Mouse (Mus musculus) gastrocnemius, adult 2 months (tissue): ENCODE measurements around the gene Rras. TPM values are rescaled to one million over a fixed set of nuclear protein-coding genes. Genes with fewer than 3 reads are reported as not detected.

Experiments used
- DNase-seq: peaks from one replicate; pipeline ENCODE4 v3.0.0; 2022
- H3K27ac ChIP-seq: fragments of 200-600 bp; 2 replicates; pipeline ENCODE4 v1.8.1; 2022; ENCODE audit warnings: mild to moderate bottlenecking
- H3K4me3 ChIP-seq: fragments of 200-600 bp; 2 replicates; pipeline ENCODE4 v1.8.1; 2022; ENCODE audit warnings: mild to moderate bottlenecking, moderate library complexity
- CTCF ChIP-seq: fragments of 200-600 bp; IDR thresholded peaks from 2 replicates; pipeline ENCODE4 v1.8.1; 2022; ENCODE audit warnings: antibody characterized with exemption, mild to moderate bottlenecking, moderate library complexity
- intact Hi-C: fragments of 180-260 bp; cut with DNase I; formaldehyde crosslinking; loops from one replicate; pipeline ENCODE4 v1.15.1; 2025
- total RNA-seq, 2 experiments: library from RNA; stranded (reverse); gene quantifications; 2 replicates each; pipeline ENCODE4 v1.2.3; 2021

Gene Rras
- total RNA-seq, 2 experiments from 2014 or later, result 22.6 to 25.5 TPM

GRCm38 (mm10) chr7:45035631-45036030 is 17.9 kb downstream of the Rras start:
- DNase-seq, result no peak
- Histone ChIP-seq H3K4me3 (no peak overlapping the region), H3K27ac (no peak overlapping the region)
- no peak for TF ChIP-seq CTCF
- intact Hi-C loops, result no loop called here

- no peak overlapping the region for H3K27ac ChIP-seq
- no peak for DNase-seq
- no peak overlapping the region for H3K4me3 ChIP-seq
- intact Hi-C loops, result no loop called here
- no peak for TF ChIP-seq CTCF
These were observed 18.9 kb downstream of the Rras start for GRCm38 (mm10) chr7:45036702-45037101.

- DNase-seq, result peak; percentile 69
- TF ChIP-seq CTCF, result peak; percentile 82
- Histone ChIP-seq H3K27ac (no peak overlapping the region), H3K4me3 (no peak overlapping the region)
- intact Hi-C loops, result no loop called here
These were observed 20.1 kb downstream of the Rras start for GRCm38 (mm10) chr7:45037720-45038361.

GRCm38 (mm10) chr7:45038411-45038810 is 20.6 kb downstream of the Rras start:
- Histone ChIP-seq H3K4me3 (no peak overlapping the region), H3K27ac (no peak overlapping the region)
- no peak for DNase-seq
- intact Hi-C loops, result no loop called here
- TF ChIP-seq CTCF, result no peak

- 0 out of 2 replicates have a peak overlapping the region, but pooled peaks have one; percentile 7 for H3K4me3 ChIP-seq
- peak overlapping the region; percentile 89 for H3K27ac ChIP-seq
- intact Hi-C loops, result no loop called here
- peak; percentile 89 for DNase-seq
- no peak for TF ChIP-seq CTCF
These were observed 23.1 kb downstream of the Rras start for GRCm38 (mm10) chr7:45040851-45041250.

- TF ChIP-seq CTCF, result no peak
- no peak overlapping the region for H3K4me3 ChIP-seq
- no peak overlapping the region for H3K27ac ChIP-seq
- intact Hi-C loops, result no loop called here
- DNase-seq, result no peak
These were observed 25.5 kb downstream of the Rras start for GRCm38 (mm10) chr7:45043307-45043706.

GRCm38 (mm10) chr7:45045741-45046140 is 28.0 kb downstream of the Rras start:
- DNase-seq, result no peak
- no peak for TF ChIP-seq CTCF
- no peak overlapping the region for H3K27ac ChIP-seq
- H3K4me3 ChIP-seq, result no peak overlapping the region
- intact Hi-C loops, result no loop called here

- Histone ChIP-seq H3K27ac (no peak overlapping the region), H3K4me3 (no peak overlapping the region)
- intact Hi-C loops, result no loop called here
- no peak for DNase-seq
- TF ChIP-seq CTCF, result no peak
These were observed 29.1 kb downstream of the Rras start for GRCm38 (mm10) chr7:45046853-45047350.

GRCm38 (mm10) chr7:45047491-45047890 is 29.7 kb downstream of the Rras start:
- no peak overlapping the region for H3K4me3 ChIP-seq
- intact Hi-C loops, result no loop called here
- no peak overlapping the region for H3K27ac ChIP-seq
- no peak for DNase-seq
- TF ChIP-seq CTCF, result no peak

- peak overlapping the region; percentile 20; the same call in 1 of the 2 replicates for H3K27ac ChIP-seq
- H3K4me3 ChIP-seq, result no peak overlapping the region
- DNase-seq, result no peak
- intact Hi-C loops, result no loop called here
- TF ChIP-seq CTCF, result no peak
These were observed 30.5 kb downstream of the Rras start for GRCm38 (mm10) chr7:45048001-45048890.

GRCm38 (mm10) chr7:45048923-45049657 is 31.3 kb downstream of the Rras start:
- TF ChIP-seq CTCF, result no peak
- Histone ChIP-seq H3K4me3 (no peak overlapping the region), H3K27ac (peak overlapping the region; percentile 20)
- intact Hi-C loops, result no loop called here
- DNase-seq, result peak; percentile 69

GRCm38 (mm10) chr7:45050945-45051600 is 33.3 kb downstream of the Rras start:
- Histone ChIP-seq H3K4me3 (peak overlapping the region; percentile 77), H3K27ac (peak overlapping the region; percentile 97)
- intact Hi-C loops, result no loop called here
- no peak for TF ChIP-seq CTCF
- DNase-seq, result peak; percentile 83
